Mouse (Mus musculus) brain, adult 2 months (tissue): Measurements from ENCODE around the gene Plac9a.
"Not testable (repeated sequence)": the region's sequence is repeated elsewhere in the genome, so short reads cannot be mapped to it uniquely, and the experiment has no call there.

Experiments
- DNase-seq: peaks from one replicate; pipeline ENCODE4 v3.0.0; 2011; ENCODE audit warnings: low read depth, low spot score

Plac9a gene

DNA sequence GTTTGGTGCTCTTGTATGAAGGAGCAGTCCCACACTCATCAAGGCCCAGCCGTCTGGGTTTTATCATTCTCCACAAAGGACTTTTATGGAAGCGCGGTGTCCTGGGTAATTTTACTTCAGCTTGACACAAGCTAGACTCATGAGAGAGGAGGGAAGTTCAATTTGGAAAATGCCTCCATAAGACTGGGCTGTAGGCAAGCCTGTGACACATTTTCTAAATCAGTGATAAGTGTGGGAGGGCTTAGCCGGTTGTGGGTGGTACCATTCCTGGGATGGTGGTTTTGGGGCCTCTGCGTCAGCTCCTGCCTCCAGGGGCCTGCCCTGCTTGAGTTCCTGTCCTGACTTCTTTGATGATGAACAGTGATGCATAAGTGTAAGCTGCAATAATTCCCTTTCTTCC is 37.6 kb downstream of the Plac9a start:
- DNase-seq, result peak; percentile 73

DNA sequence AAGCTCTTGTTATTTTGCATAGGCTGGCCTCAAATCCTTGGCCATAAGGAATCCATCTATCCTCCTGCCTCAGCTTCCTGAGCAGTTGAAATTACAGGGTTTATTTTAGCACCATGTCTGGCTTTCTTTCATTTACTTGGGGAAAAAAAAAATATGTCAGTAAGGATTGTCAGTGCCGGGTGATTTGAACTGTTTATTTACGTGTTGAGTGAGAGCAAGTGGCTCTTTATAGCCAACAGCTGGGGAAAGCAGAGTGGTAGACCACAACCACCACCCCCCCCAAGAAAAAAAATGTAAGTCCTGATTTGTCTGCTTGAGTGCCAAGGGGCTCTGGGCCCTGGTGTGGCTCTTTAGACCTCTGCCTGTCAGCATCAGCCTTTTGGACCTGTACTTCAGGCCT is 39.2 kb downstream of the Plac9a start:
- DNase-seq, result no peak

DNA sequence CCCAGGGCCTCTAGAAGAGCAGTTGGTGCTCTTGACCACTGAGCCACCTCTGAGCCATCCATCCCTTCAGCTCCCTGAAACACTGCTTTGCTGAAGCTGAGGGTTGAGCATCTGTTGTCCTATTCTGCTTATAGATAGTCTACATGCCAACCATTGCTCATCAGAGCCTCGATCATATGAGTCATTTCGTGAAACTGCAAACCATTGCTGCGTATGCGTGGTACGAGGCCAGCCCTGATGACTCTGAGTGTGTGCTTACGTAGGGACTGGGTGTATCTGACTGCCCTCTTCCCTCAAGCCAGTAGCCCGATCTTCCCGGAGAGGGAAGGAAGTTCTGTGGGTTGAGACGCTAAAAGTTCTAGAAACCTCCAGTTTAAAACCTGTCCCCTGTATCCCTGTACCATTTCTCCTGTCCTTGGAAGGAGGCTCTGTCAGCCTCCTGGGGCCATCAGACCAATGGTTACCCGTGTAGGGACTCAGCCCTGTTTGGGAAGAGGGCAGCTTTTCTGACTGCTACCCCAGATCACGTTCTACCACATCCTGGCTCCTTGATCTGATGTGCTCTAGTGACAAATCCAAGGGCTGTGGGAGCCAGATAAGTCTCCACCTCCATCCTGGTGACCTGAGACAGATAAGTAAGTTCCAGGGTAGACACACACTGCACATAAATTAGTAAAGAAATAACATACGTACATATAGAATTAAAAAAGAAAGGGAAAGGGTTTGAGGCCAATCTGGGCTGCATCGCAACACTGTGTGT is 40.9 kb downstream of the Plac9a start:
- peak; percentile 72 for DNase-seq

DNA sequence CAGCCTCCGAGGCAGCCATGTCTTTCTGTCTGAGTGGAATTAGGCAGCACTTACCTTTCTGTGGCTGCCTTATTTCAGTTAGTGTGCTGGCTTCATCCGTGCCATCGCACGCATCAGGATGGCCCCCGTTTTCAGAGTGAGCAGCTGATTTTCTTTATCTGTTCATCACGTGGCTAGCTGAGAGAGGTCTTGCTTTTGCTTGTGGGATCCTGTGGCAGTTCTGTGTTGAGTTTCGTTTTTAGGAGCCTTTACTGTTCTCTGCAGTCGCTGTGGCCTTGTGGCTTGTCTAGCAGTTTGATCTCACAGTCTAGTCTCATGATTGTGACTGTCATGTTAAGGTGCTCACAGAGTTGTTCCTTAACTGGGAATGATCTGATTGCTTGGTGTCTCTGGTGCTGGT is 45.0 kb downstream of the Plac9a start:
- no peak for DNase-seq

- no peak for DNase-seq
Measured at GRCm38 (mm10) chr14:25857168-25857621, 45.7 kb downstream of the Plac9a start.

DNA sequence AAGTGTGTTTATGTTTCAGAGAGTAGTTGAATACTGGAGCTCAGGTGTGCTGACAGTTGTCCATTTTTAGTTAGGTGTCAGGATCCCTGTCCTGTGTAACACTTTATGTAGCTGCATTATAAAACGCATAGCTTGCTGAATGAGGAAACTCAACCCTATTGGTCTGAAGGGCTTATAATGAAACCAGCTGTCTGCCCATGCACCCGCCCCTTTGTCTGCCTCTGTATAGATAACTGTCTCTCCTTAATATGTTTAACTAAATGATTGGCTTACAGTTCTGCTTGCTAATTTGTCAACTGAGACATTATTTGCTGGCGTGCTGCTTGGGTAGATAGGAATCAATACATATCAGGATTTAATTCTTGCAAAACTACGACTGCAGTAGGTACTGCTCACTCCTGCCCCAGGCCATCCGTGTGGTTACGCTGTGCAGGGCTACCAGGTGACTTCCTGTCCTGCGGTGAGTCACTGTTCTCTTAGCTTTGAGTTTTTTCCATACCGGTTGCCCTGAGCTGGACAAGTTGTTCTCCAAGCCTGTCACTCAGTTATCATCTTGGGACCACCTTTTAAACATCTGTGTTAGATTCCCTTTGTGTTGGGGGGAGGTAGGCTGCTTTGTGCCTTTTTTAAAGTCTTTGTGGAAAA is 47.5 kb downstream of the Plac9a start:
- DNase-seq, result no peak

- no peak for DNase-seq
Measured at GRCm38 (mm10) chr14:25853717-25854452, 49.0 kb downstream of the Plac9a start.

DNA sequence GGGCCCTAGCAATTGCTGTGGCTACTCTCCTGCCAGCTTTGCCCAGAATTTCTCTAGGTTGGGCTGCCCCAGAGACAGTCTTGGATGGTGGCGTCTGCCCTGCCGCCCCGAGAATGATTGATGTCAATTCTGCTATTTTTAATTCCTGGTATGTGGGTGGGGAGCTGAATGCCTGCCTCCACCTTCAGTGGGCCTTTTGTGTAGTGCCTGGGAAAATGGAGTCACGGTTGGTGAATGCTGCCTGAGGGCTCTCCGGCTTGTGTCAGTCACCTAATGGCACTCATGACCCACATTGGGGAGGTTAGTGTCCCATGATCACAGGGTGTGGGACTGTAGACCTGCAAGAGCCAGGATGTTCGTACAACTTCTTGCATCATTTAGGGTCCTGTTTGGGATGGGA is 49.6 kb downstream of the Plac9a start:
- no peak for DNase-seq

DNA sequence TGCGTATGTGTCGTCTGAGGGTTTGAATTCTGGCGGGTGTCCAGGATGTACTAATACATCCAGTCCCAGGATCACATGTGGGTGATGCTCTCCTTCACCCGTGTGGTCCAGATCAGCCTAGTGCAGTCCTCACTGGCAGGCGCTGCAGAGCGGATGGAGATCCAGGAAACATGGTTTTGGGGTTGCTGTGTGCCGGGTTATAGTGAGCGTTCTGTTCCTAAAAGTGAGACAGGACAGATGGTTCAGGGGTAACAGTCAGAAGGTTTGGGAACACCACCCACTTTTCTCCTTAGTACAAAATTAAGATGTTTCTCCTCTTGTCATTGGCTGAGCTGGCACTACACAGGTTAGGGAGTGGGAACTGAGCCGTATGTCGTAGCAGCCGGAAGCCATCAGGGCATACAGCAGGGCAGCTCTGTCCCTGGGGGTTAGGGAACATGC is 50.8 kb downstream of the Plac9a start:
- peak; percentile 80 for DNase-seq

DNA sequence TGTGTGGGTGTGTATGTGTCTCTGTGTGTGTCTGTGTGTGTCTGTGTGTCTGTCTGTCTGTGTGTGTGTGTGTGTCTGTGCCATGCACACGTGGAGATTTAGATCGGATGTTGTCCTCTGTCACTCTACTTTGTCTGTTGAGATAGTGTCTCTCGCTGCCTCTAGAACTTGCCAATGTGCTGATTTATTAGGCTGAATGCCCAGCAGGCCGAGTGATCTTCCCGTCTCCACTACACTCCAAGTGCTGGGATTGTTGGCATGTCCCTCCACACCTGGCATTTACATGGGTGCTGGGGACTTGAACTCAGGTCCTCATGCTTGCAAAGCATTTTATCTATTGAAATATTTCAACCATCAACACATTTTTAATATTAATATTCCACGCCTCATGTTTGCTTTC is 51.7 kb downstream of the Plac9a start:
- no peak for DNase-seq

- no peak for DNase-seq
Measured at GRCm38 (mm10) chr14:25850433-25850832, 52.5 kb downstream of the Plac9a start.

DNA sequence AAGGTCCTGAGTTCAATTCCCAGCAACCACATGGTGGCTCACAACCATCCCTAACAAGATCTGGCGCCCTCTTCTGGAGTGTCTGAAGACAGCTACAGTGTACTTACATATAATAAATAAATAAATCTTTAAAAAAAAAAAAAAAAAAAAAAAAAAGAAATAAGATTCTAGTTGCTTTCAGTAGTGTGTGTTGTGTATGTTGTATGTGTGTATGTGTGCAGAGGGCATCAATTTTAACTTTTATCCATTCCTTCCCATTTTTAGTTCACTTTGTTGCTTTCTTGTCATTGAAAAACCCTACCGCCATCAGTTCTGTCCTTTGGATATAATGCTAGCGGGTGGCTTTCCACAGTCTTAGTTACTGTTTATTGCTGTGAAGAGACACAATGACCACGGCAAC is 54.2 kb downstream of the Plac9a start:
- DNase-seq, result not testable (repeated sequence)

- no peak for DNase-seq
Measured at GRCm38 (mm10) chr14:25848237-25848636, 54.7 kb downstream of the Plac9a start.

DNA sequence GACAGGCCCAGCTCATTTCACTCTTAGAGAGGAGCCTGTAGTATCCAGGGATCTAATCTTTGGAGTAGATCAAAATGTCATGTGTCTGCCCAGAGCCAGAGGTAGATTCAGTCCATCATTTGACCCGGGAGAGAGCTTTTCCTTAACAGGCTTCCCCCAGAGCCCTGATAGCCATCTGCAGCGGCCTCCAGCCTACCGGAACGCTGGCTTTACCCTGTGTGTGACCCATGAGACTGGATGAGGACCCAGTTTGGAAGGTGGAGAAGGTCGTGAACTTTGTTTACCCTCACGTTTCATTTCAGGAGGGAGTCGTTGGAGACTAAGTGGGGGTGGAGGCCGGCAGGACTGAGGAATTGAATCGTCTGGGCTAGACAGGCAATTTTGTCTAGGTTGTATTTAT is 55.2 kb downstream of the Plac9a start:
- no peak for DNase-seq

DNA sequence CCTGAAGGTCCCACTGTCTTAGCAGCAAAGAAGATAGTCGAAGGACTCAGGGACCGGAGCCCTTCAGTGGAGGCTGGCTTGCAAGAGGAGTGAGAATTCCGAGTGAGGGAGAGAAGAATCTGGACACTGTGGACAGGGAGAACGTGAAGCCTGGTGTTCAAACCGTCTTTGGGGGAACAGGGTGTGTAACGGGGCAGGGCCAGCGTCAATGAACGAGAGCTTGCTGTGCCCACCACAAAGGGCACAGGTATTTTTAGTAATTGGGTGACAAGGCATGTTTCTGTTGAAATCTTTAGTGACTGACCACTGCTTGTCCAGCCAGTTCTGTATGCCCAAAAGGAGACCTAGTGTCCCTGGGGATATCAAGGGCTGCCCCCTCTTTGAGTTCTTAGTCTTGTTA is 56.4 kb downstream of the Plac9a start:
- no peak for DNase-seq

DNA sequence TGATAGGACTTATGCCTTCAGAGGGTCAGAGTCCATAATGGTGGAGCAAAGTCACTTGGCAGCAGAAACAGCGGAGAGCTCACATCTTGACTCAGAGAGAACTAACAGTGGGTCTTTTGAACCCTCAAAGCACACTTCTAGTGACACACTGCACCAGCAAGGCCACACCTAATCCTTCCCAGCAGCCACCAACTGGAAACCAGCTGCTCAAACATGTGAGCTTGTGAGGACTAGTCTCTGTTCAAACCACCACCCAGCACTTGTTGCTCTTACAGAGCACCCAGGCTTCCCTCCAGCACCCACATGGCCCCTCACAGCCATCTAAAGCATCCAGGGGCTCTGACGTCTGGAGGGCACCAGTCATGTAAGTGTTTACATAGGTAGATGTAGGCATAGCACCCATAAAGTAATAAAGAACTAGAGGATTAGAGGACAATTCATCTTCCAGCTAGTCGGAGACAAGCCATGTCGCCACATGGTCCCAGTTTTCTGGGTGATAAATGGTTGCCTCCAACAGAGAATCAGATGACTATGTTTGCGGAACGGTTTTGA is 57.0 kb downstream of the Plac9a start:
- no peak for DNase-seq

GRCm38 (mm10) chr14:25844372-25844771 is 58.5 kb downstream of the Plac9a start:
- DNase-seq, result no peak

- no peak for DNase-seq
Measured at GRCm38 (mm10) chr14:25842688-25843003, 60.3 kb downstream of the Plac9a start.

- DNase-seq, result peak; percentile 73
Measured at GRCm38 (mm10) chr14:25841991-25842687, 60.8 kb downstream of the Plac9a start, which contains the start of gene Anxa11. TSS of gene Anxa11 (plus strand) at chr14:25842156.

- DNase-seq, result no peak
Measured at GRCm38 (mm10) chr14:25841579-25841978, 61.3 kb downstream of the Plac9a start.

- no peak for DNase-seq
Measured at GRCm38 (mm10) chr14:25840961-25841360, 61.9 kb downstream of the Plac9a start.

DNA sequence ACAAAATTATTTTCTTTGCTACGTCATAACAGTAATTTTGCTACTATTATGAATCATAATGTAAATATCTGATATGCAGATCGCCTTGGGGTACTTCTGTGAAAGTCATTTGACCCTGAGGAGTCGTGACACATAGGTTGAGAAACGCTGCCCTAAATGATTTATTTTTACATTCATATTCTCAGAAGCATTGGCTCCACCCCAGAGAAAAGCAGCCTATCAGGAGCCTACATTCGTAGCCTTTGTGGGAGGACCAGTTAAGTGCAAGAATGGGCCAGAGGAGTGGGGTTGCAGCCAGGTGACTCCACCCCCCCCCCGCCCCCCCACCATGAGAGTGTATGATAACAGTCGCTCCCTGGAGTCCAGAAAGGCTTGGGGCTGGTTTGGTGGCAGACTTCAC is 63.1 kb downstream of the Plac9a start:
- no peak for DNase-seq
